Mouse (Mus musculus) thymus, postnatal 14 days (tissue): ENCODE results near the gene Wdr12.
"Not testable (repeated sequence)": the region's sequence is repeated elsewhere in the genome, so short reads cannot be mapped to it uniquely, and the experiment has no call there.

Experiments
- DNase-seq: peaks from one replicate; pipeline ENCODE4 v3.0.0; 2021

The Wdr12 gene

DNA sequence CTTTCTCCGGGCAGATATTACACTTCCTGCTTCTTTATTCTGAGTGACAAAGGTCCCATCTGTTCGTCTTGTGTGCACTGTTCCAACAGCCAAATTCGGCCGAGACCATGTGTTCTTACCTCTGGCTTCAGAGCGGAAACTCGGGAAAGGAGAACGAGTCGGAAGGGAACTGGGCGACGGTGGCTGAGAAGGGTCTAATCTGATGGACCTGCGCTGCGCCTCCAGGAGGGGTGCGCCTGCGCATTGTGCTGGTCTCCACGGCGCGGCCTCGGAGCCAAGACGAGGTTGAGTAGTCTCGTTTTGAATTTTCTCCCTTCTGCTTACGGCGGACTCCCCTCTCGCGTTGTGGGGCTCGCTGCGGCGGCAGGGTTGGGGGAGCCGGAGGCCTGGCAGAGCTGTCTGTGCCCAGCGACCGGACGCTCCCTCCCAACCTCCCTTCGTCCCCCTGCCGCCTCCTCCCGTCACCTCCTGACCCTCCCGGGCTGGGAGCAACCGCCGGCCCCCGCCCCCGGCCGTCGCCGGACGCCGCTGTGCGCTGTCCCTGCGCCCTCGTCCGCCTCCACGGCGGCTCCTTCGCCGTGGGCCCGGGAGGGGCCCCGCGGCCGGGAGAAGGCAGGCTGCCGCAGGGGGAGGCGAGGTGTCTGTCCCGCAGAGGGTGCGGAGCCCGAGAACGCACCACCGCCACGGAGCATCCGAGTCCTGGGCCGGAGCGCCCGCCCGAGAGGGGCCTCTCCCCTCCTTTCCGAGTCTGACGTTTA is at the start of gene Wdr12, which contains the start of gene Carf:
Gene Wdr12 (minus strand): TSS at position 622 of the 758 bp plus-strand sequence.
Gene Carf (plus strand): TSS at position 224 of the 758 bp plus-strand sequence.
- peak; percentile 98 for DNase-seq

DNA sequence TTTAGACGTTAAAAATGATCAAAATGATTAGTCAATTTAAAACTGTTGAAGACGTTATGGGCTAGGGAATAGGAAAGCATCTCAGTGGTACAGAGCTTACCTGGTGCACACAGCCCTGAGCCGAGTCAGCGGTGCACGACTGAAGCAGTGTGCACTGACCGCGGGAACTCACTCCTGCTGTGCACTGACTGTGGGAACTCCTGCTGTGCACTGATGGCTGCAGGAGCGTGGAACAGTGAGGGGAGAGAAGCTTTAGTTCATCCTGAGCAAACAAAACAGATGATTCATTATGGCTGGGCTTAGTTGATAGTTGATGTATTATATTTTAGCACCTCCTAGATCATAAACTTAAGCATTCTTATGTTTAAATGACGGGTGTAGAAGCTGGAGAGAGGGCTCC is 38.9 kb upstream of the Wdr12 start:
- DNase-seq, result no peak

DNA sequence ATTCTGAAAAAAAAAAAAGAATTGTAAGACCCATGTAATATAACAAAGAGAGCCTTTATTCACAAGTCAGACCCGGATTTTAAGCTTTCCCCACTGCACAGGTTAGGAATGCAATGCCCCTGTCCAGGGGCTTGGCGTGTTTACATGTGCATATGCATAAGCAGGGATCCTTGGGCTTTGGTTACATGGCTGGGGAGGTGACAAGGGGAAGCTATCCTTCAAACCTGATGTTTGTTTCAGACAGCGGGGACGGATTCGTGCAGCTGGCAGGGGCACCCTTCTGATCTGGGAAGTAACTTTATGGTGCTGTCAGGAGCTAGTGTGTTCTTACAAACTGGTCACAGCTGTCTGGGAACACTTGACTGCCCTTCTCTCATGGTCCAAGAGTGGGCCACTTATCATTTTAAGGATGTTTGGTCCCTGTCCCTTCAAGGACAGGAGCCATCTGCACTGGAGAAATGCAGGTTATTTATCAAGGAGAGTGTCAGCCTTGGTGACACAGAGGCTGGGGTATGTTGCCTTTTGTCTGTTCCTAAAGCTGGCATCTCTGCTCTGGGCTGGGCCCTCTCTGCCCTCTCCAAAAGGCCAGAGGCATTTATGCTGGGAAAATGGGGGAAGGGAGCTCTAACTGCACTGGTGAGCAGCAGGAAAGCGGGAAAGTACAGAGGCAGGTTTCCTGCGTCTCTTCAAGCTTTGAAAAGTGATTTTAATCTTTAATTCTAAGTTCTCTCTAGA is 19.4 kb upstream of the Wdr12 start:
- DNase-seq, result no peak

DNA sequence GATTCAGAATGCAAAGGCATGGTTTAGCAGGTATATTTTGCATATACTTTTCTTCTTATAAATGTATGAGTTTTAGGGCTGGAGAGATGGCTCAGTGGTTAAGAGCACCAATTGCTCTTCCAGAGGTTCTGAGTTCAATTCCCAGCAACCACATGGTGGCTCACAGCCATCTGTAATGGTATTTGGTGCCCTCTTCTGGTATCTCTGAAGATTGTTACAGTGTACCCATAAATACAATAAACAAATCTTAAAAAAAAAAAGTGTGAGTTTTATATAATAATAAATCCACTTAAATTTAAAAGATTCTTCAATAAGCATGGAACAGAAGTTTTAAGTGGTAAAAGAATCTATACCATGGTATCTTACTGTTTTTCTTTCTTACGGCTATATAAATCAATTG is 6.1 kb upstream of the Wdr12 start:
- DNase-seq, result no peak

DNA sequence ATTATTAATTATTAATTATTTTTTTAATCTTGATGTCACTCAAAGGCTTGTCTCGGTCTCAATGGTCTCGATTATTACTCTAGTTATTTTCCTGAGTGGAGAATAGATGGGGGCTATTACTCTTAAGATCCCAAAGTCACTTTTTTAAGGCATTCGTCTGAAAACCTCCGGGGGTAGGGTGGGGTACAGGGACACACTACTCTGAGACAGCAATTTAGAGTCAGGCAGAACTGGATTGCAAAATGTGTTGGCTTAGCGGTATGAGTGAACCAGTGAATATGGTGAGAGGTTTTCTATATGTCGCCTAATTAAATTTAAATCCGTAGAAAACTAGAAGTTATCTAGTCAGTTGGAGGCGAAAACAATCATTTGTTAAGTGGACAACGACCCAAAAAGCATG is 394 bp upstream of the Wdr12 start:
- DNase-seq, result peak; percentile 33

DNA sequence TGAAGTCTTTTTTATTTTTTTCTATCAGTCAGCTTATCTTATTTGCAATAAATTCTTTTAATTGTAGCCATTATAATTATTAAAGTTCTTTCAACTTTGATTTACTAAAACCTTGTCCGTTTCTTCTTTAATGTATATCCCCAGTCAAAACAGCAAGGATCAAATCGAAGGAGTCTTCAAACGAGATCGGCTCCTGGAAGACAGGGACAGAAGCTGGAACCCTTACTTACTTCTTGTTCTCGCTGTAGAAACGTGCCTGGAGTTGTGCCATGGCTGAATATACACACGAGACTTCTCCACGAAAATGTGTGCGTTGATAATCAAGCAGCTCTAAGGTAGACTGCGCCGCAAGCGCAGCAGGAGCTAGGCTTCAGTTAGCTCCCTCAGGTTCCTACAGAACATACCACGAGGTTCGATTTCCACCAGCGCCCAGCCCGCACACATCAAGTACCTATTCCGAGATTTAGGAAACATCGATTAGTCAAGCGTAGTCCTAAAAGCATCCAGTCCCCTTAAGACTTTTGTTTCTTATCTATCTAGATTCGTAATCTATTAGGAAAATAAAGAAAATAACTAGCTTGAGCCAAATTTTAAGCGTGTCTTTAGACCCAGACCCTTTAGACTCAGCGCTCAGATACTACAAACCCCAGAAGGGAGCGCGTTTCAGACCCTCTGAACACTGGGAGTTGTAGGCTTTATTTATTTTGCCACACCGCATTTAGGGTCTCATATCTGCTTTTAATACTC is 995 bp downstream of the Wdr12 start:
- peak; percentile 73 for DNase-seq

DNA sequence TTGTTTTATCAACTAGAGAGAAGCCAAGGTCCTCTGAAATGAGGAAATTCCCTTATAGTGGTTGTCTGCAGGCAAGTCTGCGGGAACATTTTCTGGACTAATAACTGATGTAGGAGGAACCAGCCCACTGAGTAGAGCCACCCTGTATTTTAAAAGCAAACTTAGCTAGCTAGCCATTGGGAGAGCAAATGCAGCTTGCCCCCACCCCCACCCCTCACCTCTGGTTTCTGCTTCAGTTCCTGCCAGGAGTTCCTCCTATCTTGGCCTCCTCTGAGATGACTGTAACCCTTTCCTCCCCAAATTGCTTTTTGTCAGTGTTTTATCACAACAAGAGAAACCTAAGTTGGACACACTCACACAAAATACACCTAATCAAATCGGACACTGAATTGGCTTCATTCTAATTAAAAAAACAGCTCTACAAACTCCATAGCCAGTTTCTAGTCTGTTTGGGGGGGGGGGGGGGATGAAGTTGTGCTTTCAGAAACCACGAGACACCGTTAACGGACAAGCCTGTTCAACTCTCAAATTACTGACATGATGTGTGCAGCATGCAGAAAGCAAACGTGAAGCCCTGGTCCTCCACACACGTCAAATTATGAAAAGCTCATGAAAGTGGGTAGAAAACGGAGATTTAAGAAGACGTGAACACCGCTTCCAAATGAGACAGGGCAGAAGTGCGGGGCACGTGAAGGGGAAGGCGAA is 1.7 kb downstream of the Wdr12 start:
- peak; percentile 36 for DNase-seq

DNA sequence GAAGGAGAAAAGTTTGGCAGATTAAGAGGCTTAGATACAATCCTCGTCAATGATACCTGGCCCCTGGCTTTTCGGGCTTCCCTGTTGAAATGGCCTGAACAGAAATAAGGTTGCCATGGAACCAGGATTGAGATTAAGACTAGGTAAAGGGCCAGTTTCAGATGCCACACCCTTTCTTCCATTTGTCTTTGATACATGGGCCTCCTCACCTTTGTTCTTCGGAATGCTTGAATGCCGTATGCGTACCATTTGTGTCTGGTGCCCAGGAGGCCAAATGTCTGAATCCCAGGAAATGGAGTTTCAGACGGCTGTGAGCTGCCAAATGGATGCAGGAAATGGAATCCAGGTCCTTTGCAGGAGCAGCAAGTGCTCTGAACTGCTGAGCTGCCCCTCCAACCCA is 22.0 kb downstream of the Wdr12 start:
- no peak for DNase-seq

DNA sequence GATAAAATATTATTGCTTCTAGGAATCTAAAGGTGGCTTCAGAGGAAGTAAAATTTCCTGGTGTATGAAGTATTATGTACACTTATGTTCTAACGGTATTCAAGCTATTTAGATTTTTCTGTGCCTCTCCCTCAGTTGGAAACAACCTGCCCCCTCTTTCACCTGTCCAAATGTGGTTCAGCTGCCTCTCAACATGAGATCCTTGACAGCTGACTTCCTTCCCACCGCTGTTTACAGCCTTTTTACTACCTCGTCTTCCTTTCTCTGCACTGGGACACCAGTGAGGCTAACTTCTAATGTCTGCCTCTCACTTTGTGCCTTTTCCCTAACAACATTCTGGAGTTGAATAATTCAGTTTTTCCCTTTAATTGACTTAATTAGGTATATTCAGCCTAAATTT is 22.9 kb downstream of the Wdr12 start:
- peak; percentile 50 for DNase-seq

DNA sequence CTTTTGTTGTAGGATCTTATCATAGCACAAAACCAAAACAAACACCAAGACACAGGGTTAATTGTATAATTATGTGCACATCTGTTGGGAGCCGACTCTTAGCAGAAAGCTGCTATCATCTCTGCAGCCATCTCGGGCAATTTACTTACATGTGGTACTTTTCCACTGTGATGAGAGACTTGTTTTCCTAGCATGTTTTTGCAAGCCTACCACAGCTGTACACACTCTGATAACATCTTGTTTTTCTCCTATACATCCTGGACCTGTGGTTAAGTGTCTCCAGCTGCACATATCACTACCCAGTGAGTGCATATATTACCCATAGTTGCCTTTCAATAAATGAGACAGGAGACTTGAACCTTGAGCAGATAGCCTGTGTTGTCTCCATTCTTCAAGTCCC is 23.5 kb downstream of the Wdr12 start:
- peak; percentile 61 for DNase-seq

DNA sequence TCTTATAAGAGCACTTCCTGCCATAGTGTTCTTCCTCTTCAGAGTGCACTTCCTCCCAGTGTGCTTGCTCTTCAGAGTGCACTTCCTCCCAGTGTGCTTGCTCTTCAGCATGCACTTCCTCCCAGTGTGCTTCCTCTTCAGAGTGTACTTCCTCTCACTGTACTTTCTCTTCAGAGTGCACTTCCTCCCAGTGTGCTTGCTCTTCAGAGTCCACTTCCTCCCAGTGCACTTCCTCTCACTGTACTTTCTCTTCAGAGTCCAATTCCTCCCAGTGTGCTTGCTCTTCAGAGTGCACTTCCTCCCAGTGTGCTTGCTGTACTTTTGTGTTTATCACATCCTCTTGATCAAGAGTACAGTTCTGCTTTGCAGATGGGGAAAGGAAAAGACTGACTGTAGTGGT is 27.7 kb downstream of the Wdr12 start:
- DNase-seq, result not testable (repeated sequence)

DNA sequence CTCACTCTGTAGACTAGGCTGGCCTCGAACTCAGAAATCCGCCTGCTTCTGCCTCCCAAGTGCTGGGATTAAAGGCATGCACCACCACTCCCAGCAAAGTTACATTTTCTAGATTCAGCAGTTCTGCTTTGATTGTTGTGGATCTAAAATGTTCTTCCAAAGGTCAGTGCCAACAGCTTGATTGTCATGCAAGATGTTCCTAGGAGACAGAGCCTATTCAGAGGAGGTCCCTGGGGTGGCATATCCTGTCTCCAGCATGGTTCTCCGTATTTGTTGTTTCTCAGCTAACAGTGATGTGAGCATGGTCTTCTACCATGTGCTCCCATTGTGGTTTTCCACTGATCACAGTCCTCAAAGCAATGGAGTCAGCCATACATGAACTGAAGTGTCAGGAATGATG is 42.1 kb downstream of the Wdr12 start:
- no peak for DNase-seq

DNA sequence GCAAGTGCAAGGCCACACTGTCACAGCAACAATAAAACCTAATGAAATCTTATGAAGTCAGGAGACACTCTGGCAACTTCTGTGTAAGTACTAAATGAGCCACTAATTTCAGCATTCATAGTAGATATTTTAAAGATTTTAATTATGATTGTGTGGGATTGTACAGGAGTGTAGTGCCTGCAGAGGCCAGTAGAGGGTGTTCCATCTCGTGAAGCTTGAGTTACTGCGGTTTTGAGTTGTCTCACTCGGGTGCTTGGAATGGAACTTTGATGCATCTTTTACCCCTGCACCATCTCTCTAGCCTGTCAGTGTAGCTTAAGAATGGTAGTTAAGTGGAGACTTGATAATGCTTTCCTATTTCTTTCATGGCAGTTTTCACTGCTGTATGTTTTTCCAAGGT is 43.8 kb downstream of the Wdr12 start:
- DNase-seq, result peak; percentile 44

DNA sequence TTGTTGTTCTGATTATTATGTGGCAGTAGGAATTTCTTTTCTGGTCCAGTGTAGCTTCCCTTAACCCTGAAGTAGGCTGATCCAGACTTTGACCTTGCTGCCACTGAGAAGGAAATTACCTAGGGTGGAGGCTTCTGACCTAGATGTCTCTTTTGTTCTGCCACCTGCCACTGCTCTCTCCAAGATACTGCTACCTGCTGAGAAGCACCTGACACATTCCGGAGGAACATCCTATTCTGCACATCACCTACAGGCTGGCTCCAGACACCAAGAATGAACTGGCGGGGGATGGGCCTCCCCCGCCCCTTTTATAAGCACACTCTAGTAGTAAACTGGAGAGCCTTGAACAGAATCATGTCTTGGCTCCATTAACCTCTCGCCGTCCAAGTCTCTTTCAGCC is 51.0 kb downstream of the Wdr12 start:
- not testable (repeated sequence) for DNase-seq

DNA sequence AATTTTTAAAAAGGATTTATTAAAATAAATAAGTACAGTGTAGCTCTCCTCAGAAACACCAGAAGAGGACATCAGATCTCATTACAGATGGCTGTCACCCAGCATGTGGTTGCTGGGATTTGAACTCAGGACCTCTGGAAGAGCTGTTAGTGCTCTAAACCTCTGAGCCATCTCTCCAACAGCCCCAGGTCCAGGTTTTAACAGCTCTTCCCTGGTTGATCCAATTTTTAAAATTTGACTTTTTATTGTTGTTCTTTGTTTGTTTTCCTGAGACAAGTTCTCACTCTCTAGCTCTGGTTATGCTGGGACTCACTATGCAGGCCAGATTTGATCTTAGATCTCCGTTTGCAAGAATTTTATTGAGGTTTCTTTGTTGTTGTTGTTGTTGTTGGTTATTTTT is 53.9 kb downstream of the Wdr12 start:
- no peak for DNase-seq

DNA sequence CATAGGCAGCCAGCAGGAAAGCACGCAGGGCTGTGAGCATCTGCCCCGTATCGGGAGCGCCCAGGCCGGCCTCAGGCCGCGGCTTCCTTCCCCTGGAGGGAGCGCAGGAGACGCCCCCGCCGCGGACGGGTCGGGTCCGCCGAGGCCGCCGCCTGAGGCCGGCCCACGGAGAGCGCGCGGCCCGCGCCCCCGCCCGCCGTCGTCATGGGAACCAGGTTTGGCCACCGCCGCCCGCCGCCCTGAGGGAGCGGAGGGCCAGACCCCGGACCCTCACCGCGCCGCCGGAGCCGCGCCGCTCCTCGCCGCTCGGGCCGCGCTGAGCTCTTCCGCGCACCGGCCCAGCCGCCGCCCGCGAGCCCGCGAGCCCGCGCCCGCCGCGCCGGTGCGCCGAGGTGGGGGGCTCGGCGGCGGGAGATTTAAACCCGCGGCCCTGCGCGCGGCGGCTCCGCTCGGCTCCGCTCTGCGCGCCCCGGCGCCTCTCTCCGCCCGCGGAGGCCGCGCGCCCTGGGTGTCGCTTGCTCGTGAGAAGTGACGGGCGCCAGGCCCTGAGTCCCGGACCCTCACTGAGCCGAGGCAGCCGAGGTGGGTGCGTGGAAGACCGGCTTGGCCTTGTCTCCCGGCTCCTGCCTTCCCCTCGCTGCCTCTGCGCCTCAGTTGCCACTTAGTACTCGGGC is 55.5 kb downstream of the Wdr12 start, which contains the start of gene Ica1l:
Gene Ica1l (minus strand): TSS at position 389 of the 674 bp plus-strand sequence.
- peak; percentile 78 for DNase-seq

DNA sequence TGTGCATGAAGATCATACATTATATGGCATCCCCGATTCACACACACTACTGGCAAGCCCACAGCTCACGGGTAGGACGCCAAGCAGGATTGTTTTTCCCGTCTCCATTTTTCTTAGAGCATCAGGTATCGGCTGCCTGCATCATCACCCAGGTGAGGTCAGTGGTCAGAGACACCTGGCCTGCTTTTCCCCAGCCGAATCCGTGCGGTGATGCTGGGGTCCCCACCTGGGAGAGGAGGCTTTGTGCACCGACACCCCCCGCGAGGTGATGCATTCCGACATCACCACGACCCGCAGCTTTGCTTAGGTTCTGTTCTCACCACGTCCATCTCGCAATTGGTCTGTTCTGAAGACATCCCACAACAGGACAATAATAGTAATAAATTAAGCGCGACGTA is 56.0 kb downstream of the Wdr12 start:
- no peak for DNase-seq

DNA sequence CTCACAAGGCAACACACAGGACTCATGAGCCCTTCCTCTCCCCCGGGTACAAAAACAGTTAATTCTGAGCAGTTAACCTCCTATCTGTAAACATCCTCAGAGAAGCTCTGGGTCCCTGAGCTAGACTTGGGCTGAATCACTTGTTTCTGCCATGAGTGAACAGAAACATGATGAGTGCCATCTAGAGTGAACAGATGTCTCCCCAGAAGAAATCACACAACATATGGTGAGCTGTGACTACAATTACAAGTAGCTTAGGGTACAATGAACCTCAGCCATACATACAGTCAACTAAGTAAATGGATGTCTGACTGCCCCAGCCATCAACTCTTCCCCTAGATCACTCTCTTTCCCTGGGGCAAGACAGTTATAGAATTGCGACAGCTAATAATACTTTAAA is 63.4 kb downstream of the Wdr12 start:
- no peak for DNase-seq
